Mouse (Mus musculus) adrenal gland, postnatal 4 days (tissue): ENCODE results near the gene Zzef1. TPM values are rescaled to one million over a fixed set of nuclear protein-coding genes. Genes with fewer than 3 reads are reported as not detected.

Experiments
- DNase-seq, 2 experiments: peaks; one replicate each; pipeline ENCODE4 v3.0.0; 2021 to 2022; ENCODE audit warnings: low spot score in 2 of 2, mixed read lengths in 2 of 2
- total RNA-seq, 2 experiments: library from RNA; stranded (reverse); gene quantifications; 2 replicates each; pipeline ENCODE4 v1.2.3; 2021

The Zzef1 gene
- total RNA-seq, 2 experiments from 2014 or later: 38.6 to 41.7 TPM

GRCm38 (mm10) chr11:72892623-72893022 lies 96.6 kb downstream of the Zzef1 start:
- no peak for DNase-seq

DNA sequence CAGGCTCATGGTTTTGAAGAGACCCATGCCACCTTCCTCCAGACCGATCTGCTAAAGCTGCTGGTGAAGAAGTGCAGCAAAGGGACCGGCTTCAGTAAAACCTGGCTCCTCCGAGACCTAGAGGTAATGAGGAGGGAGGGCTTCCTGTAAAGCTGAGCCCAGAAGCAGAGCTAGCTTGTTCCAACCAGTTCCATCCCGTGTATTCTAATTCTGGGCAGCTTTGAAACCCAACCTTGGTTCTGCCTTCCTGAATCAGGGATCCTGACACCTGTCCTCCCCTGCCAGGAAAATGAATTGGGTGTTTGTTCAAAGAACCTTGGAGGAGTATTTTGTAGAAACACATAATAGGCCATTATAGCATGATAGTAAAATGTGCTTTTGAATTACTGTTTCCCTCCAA lies 112.4 kb downstream of the Zzef1 start:
- DNase-seq: no peak

- no peak for DNase-seq
Measured at GRCm38 (mm10) chr11:72917299-72917996, 121.4 kb downstream of the Zzef1 start.

DNA sequence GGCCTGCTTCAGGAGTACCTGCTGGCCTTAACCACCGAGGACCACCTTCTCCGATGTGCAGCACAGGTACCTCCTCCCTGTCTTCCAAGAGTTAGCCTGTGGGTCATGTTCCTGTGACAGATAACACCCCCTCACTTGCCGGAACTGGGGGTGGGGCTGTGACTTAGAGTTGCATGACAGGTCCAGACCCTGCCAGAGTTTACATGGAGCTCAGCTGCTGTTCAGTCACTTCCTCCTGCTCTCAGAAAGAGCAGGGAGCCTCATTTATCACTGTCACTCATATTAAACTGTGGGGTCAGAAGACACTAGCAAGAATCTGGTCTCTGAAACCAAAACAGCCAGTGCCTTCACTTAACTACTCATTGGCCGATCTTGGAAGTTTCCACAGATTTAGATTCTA lies 127.1 kb downstream of the Zzef1 start:
- no peak for DNase-seq

DNA sequence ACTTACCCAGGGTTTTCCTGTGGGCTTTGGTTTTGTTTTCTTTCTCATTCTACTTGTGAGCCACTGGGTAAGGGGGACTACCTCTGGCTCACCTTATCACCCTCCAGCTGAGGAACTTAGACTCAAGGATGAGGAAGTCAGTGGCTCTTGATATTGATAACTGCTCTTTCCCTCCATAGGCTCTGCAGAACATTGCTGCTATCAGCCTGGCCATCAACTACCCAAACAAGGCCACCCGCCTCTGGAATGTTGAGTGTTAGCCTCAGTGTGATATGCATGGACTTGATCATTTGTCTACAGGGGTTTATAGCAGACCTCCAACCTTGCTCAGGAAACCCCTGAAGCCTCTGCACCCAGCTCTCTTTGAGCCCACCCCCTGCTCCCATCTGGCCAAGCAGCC lies 128.4 kb downstream of the Zzef1 start:
- no peak for DNase-seq

GRCm38 (mm10) chr11:72925067-72925466 lies 129.0 kb downstream of the Zzef1 start:
- no peak for DNase-seq

- DNase-seq: peak in 1 of 2 experiments; percentile 37
Measured at GRCm38 (mm10) chr11:72926226-72926890, 130.3 kb downstream of the Zzef1 start.

- DNase-seq: no peak
Measured at GRCm38 (mm10) chr11:72928516-72928915, 132.5 kb downstream of the Zzef1 start.

GRCm38 (mm10) chr11:72940208-72941143 lies 144.4 kb downstream of the Zzef1 start:
- DNase-seq: no peak

GRCm38 (mm10) chr11:72944996-72945793 lies 149.2 kb downstream of the Zzef1 start:
- no peak for DNase-seq

DNA sequence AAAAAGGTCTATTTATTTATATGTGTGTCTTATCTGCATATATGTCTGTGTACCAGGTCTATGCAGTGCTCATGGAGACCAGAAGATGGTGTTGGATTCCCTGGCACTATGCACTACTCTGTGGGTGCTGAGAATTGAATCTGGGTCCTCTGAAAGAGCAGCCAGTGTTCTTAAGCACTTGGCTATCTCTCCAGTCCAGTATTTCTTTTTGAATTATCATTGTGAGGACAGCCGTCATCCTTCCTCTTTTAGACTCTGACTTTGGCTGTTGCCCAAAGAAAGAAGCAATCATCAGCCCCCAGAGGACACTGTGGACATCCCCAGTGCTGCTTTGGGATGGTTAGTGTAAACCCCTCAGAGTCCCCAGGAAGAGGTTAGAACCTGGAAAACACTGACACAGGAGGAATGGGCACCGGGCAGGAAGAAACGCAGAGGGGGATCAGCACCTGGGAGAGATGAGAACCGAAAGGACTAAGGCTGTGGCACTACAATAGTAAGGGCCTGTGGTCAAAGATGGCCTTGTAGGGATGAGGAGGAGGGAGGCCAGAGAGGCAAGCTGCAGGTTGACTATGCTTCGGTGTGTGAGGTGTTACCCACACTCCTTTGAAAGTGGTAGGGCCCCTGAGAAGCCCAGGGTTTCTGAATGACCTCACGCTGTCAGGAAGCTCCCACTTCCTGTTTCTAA lies 150.0 kb downstream of the Zzef1 start:
- DNase-seq: no peak

DNA sequence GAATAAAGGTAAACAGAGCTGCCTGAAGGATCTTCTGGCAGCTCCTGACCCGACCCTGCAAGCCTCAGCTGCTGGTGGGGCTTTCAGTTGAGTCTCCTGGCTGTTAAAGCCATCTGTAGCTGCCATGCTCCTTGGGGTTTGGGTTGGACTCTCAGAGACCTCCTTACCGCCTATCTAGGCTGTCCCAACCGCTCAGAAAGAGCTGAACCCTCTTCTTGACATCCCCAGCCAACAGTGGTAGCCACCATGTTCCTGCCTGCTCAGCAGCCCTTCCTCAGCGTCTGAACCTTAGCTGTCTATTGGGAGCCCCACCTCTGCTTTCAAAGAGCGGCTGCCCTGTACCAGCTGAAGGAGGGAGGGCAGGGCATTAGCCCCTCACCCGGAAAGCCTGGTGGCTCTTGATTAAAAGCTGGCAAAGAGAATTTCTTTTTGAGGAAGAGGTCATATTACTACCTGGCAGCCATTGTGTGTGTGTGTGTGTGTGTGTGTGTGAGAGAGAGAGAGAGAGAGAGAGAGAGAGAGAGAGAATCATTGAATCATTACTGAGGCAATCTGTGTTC lies 150.6 kb downstream of the Zzef1 start:
- no peak for DNase-seq

DNA sequence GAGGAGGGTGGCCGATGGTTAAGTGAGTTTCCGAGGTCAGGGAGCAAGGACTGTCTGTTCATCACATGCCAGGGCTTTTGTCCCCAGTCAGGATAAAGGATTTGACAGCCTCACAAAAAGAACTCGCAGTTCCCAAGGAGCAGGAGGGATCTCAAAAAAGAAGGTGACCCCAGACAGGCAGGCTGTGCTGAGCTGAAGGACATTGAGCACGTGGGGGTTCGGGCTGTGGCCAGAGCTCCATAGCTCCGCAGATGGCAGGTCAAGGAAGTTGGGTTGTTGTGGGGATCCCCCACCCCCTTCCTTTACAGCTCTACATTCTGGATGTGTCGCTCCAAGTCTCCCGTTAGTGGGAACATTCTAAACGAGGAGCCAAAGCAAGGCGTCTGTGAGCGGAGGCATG lies 151.8 kb downstream of the Zzef1 start:
- no peak for DNase-seq

DNA sequence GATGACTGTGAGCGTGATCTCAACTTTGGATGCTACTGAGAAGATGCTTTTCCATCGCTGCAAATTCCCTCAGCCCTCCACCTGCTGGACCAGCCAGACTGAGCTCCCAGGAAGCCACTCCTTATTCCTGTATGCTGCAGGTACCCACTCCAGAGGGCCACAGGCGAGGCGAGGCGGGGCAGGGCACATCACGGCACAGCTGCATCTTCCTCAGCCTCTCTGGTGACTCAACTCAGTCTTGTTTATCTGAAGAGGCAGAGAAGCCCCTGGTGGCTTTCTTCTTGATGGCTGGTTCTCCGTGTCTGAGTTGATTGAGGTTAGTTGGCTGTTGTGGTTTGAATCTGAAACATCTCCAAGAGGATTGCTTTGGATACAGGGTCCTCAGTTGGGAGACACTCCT lies 152.2 kb downstream of the Zzef1 start:
- DNase-seq: no peak

- no peak for DNase-seq
Measured at GRCm38 (mm10) chr11:72951137-72952000, 155.3 kb downstream of the Zzef1 start.

- no peak for DNase-seq
Measured at GRCm38 (mm10) chr11:72952226-72952625, 156.2 kb downstream of the Zzef1 start.

- no peak for DNase-seq
Measured at GRCm38 (mm10) chr11:72952697-72953096, 156.7 kb downstream of the Zzef1 start.

DNA sequence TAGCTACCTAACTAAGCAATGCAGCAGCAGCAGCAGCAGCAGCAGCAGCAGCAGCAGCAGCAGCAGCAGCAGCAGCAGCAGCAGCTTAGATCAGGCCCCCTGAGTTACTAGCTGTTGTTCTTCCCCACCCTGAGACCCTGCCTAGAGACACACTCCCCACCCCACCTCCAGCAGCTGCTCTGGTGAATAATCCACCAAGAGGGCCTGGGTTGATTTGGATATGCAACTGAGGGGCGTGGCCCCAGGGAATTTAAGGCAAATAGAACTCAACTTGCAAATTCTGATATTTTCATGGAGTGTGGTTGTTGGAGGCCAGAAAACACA lies 157.1 kb downstream of the Zzef1 start:
- no peak for DNase-seq

DNA sequence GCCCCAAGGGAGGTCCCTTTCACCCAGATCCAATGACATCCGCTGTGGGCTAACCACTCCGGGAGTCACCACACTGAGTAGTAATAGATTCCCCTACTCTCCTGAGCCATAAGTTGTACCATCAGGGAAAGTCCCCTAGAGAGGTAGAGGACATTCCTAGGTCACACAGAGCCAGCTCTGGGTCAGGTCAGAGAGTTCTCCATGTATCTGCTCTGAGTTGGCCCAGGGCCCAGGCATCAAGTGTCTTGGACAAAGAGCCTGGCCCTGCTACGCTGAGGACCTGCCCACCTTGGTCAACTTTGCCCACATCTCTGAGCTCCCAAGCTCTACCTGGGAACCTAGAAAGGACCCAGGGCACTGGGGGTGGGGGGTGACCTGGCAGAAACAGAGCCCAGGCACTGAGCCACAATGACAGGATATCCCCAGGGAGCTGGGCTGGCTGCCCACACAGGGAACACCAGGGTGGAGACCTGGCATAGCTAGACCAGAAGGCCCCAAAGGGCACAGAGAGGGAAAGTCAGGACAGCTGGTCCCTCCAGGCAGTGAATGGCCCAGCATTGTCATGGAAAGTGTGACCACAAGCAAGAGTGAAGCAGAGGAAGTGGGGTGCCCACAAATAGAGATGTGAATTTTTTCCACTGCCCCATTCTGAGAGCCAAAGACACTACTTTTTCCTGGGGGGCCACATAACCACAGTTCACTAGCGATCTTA lies 157.6 kb downstream of the Zzef1 start:
- no peak for DNase-seq
